Mouse (Mus musculus) lung, embryonic 14.5 days (tissue): ENCODE measurements around the gene Cyp1a2. TPM values are rescaled to one million over a fixed set of nuclear protein-coding genes. Genes with fewer than 3 reads are reported as not detected.

Experiments used
- ATAC-seq: fragments of 200-750 bp; cut with Nextera tagmentation; 2 replicates; pipeline ENCODE4 v1.8.0; 2017; ENCODE audit warnings: mild to moderate bottlenecking, moderate TSS enrichment, moderate library complexity; ENCODE audit not compliant: insufficient read depth
- DNase-seq: peaks from one replicate; pipeline ENCODE4 v3.0.0-alpha.2; 2015
- H3K27ac ChIP-seq: fragments of 300-500 bp; sonication (generic); 2 replicates; pipeline ENCODE4 v1.5.1; 2014; ENCODE audit warnings: low read depth, mild to moderate bottlenecking, moderate library complexity
- H3K27me3 ChIP-seq: fragments of 300-500 bp; sonication (generic); 2 replicates; pipeline ENCODE4 v1.6.1; 2014; ENCODE audit warnings: low read length, control low read depth; ENCODE audit not compliant: insufficient read depth
- H3K36me3 ChIP-seq: fragments of 300-500 bp; sonication (generic); 2 replicates; pipeline ENCODE4 v1.6.1; 2014; ENCODE audit warnings: control low read depth; ENCODE audit not compliant: insufficient read depth
- H3K4me1 ChIP-seq: fragments of 300-500 bp; sonication (generic); 2 replicates; pipeline ENCODE4 v1.6.1; 2014; ENCODE audit warnings: antibody characterized with exemption, control low read depth; ENCODE audit not compliant: insufficient read depth
- H3K4me2 ChIP-seq: fragments of 300-500 bp; sonication (generic); 2 replicates; pipeline ENCODE4 v1.6.1; 2014; ENCODE audit warnings: mild to moderate bottlenecking
- H3K4me3 ChIP-seq: fragments of 300-500 bp; sonication (generic); 2 replicates; pipeline ENCODE4 v1.5.1; 2014; ENCODE audit warnings: low read depth, low read length
- H3K9ac ChIP-seq: fragments of 300-500 bp; sonication (generic); 2 replicates; pipeline ENCODE4 v1.6.1; 2014
- H3K9me3 ChIP-seq: fragments of 300-500 bp; sonication (generic); 2 replicates; pipeline ENCODE4 v1.6.1; 2016; ENCODE audit warnings: low read depth, low read length, control low read depth
- CTCF ChIP-seq: IDR thresholded peaks from 2 replicates; pipeline ENCODE4 v1.5.1; 2016; ENCODE audit warnings: antibody characterized with exemption, low read depth
- WGBS: fragments of 180-500 bp; shearing (Covaris S2); extraction: QIAGEN DNeasy Blood & Tissue Kit; methylation state at CpG from one replicate; pipeline ENCODE4 v1.1.7; 2014; 5-methylcytosine and 5-hydroxymethylcytosine counted together
- polyA plus RNA-seq: library from polyadenylated mRNA; unstranded; fragments of >200 nt; fragmentation: Nextera tagmentation; extraction: Ambion mirVana; gene quantifications from 2 replicates; pipeline ENCODE4 v1.2.1, GENCODE M21; 2014

Cyp1a2 gene
- polyA plus RNA-seq, 1 experiment from 2014 or later, result not detected

DNA sequence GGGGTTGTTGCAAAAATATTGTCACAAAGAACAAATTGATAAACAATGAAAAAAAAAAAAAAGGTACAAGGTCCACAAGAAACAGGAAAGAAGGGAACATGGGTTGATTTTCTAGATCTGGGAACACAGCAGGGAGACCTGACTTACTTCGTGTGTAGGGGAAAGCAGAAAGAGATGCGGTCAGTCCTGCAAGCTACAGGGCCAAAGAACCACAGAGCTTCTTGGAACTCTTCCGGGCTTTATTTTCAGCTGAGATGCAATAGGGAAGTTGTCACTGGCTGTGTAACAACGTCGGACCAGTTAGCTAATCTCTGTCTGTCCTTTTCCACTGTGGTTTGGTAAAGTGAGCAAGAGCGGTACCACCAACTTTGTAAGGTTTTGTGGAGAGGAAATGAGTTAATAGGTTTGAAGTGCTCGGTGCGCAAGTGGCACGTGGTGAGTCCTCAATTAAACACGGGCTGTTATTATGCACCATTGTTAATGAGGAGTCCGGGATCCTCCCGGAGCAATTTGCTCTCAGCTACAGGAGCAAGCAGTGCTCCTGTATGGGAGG is 36.9 kb downstream of the Cyp1a2 start:
- DNase-seq (no peak), ATAC-seq (no peak)
- no peaks in the 10 kb centered on the region for H3K27me3 ChIP-seq
- H3K4me2 ChIP-seq, result no peak overlapping the region
- no peak overlapping the region for H3K27ac ChIP-seq
- no peaks in the 10 kb centered on the region for H3K9me3 ChIP-seq
- no peak overlapping the region for H3K9ac ChIP-seq
- H3K4me1 ChIP-seq, result peaks cover 17% of the 10 kb centered on the region
- 73% methylated on average over 12 of the region's 12 CpGs for WGBS
- TF ChIP-seq CTCF, result no peak
- no peak overlapping the region for H3K4me3 ChIP-seq
- peaks cover 5% of the 10 kb centered on the region; the same call in 1 of the 2 replicates for H3K36me3 ChIP-seq

GRCm38 (mm10) chr9:57644944-57645893 is 38.3 kb downstream of the Cyp1a2 start:
- DNase-seq (peak; percentile 96), ATAC-seq (peak; percentile 90)
- Histone ChIP-seq H3K27ac (peak overlapping the region; percentile 96), H3K4me2 (peak overlapping the region; percentile 86), H3K36me3 (peaks cover 5% of the 10 kb centered on the region; the same call in 1 of the 2 replicates), H3K4me1 (peaks cover 23% of the 10 kb centered on the region), H3K9ac (peak overlapping the region; percentile 97), H3K27me3 (no peaks in the 10 kb centered on the region), H3K4me3 (peak overlapping the region; percentile 90), H3K9me3 (no peaks in the 10 kb centered on the region)
- WGBS, result under 1% methylated on average over 74 of the region's 85 CpGs
- TF ChIP-seq CTCF, result peak; percentile 82

DNA sequence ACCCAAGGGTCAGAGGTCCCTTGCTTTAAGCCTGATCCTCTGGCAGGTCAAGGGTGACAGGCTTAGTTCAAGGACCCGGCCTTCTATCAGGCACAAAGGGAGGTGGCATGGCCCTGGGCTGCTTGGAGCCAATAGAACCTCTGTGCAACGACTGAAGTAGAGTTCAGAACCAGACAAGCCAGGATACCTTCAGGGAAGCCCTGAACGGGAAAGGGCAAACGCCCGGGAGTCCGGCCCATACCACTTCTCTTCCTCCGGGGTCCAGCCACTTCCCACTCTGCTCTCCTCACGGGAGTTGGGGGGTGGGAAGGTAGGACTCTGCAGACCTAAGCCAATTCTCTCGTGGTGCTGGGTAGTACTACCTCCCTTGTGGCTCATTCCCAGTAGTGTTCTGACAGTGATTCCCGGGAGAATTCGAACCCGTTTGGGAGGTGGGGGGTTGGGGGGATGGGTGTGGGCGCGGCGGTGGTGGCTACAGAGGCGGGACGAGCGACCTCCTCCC is 39.0 kb downstream of the Cyp1a2 start:
- H3K27ac ChIP-seq, result peak overlapping the region; percentile 96; the same call in 1 of the 2 replicates
- peak overlapping the region; percentile 86 for H3K4me2 ChIP-seq
- peaks cover 30% of the 10 kb centered on the region for H3K4me1 ChIP-seq
- peak; percentile 23; the same call in 1 of the 2 replicates for ATAC-seq
- no peak for TF ChIP-seq CTCF
- no peak for DNase-seq
- 0% methylated on average over 18 of the region's 18 CpGs for WGBS
- no peaks in the 10 kb centered on the region for H3K9me3 ChIP-seq
- peak overlapping the region; percentile 97 for H3K9ac ChIP-seq
- H3K36me3 ChIP-seq, result peaks cover 5% of the 10 kb centered on the region; the same call in 1 of the 2 replicates
- H3K4me3 ChIP-seq, result peak overlapping the region; percentile 90
- H3K27me3 ChIP-seq, result no peaks in the 10 kb centered on the region

GRCm38 (mm10) chr9:57643856-57644180 is 39.7 kb downstream of the Cyp1a2 start:
- no peak overlapping the region for H3K27ac ChIP-seq

GRCm38 (mm10) chr9:57643169-57643855 is 40.2 kb downstream of the Cyp1a2 start:
- peaks cover 5% of the 10 kb centered on the region; the same call in 1 of the 2 replicates for H3K36me3 ChIP-seq
- H3K9me3 ChIP-seq, result no peaks in the 10 kb centered on the region
- DNase-seq (no peak), ATAC-seq (no peak)
- 66% methylated on average over 9 of the region's 9 CpGs for WGBS
- H3K27me3 ChIP-seq, result no peaks in the 10 kb centered on the region
- H3K27ac ChIP-seq, result no peak overlapping the region
- peak overlapping the region; percentile 90 for H3K4me3 ChIP-seq
- H3K4me1 ChIP-seq, result peaks cover 42% of the 10 kb centered on the region
- peak overlapping the region; percentile 86 for H3K4me2 ChIP-seq
- no peak for TF ChIP-seq CTCF
- peak overlapping the region; percentile 97; the same call in 1 of the 2 replicates for H3K9ac ChIP-seq

More at GRCm38 (mm10) chr9:57643856-57644180, 39.7 kb downstream of the Cyp1a2 start:
- WGBS, result 29% methylated on average over 7 of the region's 7 CpGs
- Histone ChIP-seq H3K4me2 (peak overlapping the region; percentile 86), H3K9ac (peak overlapping the region; percentile 97), H3K9me3 (no peaks in the 10 kb centered on the region), H3K4me1 (peaks cover 37% of the 10 kb centered on the region), H3K36me3 (peaks cover 5% of the 10 kb centered on the region; the same call in 1 of the 2 replicates), H3K27me3 (no peaks in the 10 kb centered on the region), H3K4me3 (peak overlapping the region; percentile 90)
- no peak for ATAC-seq
- TF ChIP-seq CTCF, result no peak
- no peak for DNase-seq

- no peak for ATAC-seq
- WGBS, result 83% methylated on average over 13 of the region's 13 CpGs
- TF ChIP-seq CTCF, result no peak
- no peaks in the 10 kb centered on the region for H3K9me3 ChIP-seq
- H3K4me2 ChIP-seq, result no peak overlapping the region
- no peak overlapping the region for H3K9ac ChIP-seq
- H3K27ac ChIP-seq, result no peak overlapping the region
- H3K27me3 ChIP-seq, result no peaks in the 10 kb centered on the region
- no peak for DNase-seq
- H3K36me3 ChIP-seq, result peaks cover 5% of the 10 kb centered on the region; the same call in 1 of the 2 replicates
- no peak overlapping the region for H3K4me3 ChIP-seq
- H3K4me1 ChIP-seq, result peaks cover 54% of the 10 kb centered on the region
Observed at GRCm38 (mm10) chr9:57641775-57642550, 41.5 kb downstream of the Cyp1a2 start.
